16 mouse cellular contexts compared by ENCODE assay signal in genomic region chr8:84376564-84376963, GRCm38 (mm10).
"Had no signal": no experiment of that assay in that cellular context is flagged by ENCODE, and none has a peak within 500 bp of the region (broad histone marks: within the 10 kb centered on the region; RNA-seq: fewer than 3 reads in every experiment).

No protein-coding gene starts in this region.

- H3K36me3 ChIP-seq: midbrain, embryonic 10.5 days; midbrain, embryonic 13.5 days; neural tube, embryonic 13.5 days; neural tube, embryonic 15.5 days had no signal

- H3K27me3 ChIP-seq: midbrain, embryonic 13.5 days; neural tube, embryonic 13.5 days; neural tube, embryonic 15.5 days had no signal

- ATAC-seq: midbrain, embryonic 13.5 days; midbrain, embryonic 16.5 days had no signal

- H3K27ac ChIP-seq: midbrain, embryonic 10.5 days; midbrain, embryonic 13.5 days; neural tube, embryonic 13.5 days; neural tube, embryonic 15.5 days had no signal

- H3K4me2 ChIP-seq: lung, embryonic 14.5 days; midbrain, embryonic 13.5 days; neural tube, embryonic 13.5 days; neural tube, embryonic 15.5 days had no signal

- DNase-seq: lung, adult 18-20 months; lung, embryonic 14.5 days; lung, postnatal 10 days; lung, postnatal 4 days; retina, postnatal 1 day; right cerebral cortex, postnatal 14 days; spleen, adult 18-20 months; thymus, adult 18-20 months; thymus, postnatal 14 days; thymus, postnatal 36 days had no signal

- H3K9me3 ChIP-seq: midbrain, embryonic 10.5 days; midbrain, embryonic 13.5 days; neural tube, embryonic 13.5 days; neural tube, embryonic 15.5 days had no signal

- H3K9ac ChIP-seq: lung, embryonic 14.5 days; midbrain, embryonic 13.5 days; neural tube, embryonic 13.5 days; neural tube, embryonic 15.5 days had no signal

- H3K4me1 ChIP-seq: midbrain, embryonic 13.5 days; neural tube, embryonic 13.5 days; neural tube, embryonic 15.5 days had no signal

- H3K4me3 ChIP-seq: midbrain, embryonic 10.5 days; midbrain, embryonic 13.5 days; myocyte; neural tube, embryonic 13.5 days; neural tube, embryonic 15.5 days had no signal
